Mouse (Mus musculus) kidney, postnatal 14 days (tissue): Measurements from ENCODE around the gene Haus8.
"Not testable (repeated sequence)": the region's sequence is repeated elsewhere in the genome, so short reads cannot be mapped to it uniquely, and the experiment has no call there.

Experiments used
- DNase-seq: peaks from one replicate; pipeline ENCODE4 v3.0.0; 2022; ENCODE audit warnings: mixed read lengths

Gene Haus8

DNA sequence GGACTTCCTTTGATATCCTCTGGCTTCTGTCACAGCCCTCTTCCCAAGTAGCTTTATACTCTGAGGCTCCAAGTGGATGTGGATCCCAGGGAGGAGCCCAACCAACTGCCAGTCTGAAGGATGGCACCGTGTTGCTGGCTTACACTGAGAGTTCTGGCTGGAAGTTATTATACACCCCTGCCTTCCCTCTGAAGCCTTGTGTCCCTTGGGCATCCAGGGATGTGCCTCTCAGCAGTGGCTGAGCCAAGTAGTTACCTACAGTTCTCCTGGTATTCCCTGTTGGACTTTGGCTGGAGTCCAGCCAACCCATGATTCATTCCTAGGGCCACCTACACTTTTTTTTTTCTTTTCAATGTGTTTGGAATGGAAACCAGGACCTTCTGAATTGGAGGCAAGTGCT is 9.0 kb upstream of the Haus8 start:
- not testable (repeated sequence) for DNase-seq

DNA sequence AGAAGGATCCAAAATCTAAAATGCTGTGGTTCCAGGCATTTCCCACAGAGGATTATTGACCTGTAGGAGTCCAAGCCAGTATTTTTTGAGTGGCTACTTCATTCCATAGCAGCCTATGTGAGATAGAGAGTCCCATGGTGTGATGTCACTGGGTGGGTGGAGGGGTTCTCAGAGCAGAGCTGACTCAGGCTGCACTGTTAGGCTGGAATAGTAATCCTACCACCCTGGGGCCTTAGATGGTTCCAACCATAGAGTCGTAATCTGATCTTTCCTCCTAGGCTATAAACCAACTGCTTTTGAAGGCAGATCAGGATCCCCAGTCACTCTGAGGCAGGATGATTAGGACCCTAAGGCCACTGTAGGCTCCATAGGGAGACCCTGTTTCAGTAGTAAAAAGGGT is 6.7 kb upstream of the Haus8 start:
- not testable (repeated sequence) for DNase-seq

DNA sequence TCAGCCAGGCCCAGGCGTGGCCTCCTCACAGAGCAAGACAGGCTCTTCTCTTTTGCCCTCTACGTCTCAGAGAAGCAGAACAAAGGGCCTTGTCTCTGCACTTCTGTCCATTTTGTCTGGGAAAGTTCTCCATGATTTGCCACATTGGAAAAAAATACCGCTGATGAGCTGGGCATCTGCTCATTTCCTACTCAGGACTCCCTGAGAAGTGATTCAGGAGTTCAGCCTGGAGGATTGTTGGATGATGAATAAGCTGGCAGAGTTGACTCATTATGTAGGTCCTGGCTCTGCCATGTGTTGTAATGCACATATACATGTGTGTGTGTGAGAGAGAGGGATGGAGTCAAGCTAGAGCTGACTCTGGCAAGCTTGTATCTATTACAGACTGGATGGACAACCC is 3.4 kb upstream of the Haus8 start:
- no peak for DNase-seq

DNA sequence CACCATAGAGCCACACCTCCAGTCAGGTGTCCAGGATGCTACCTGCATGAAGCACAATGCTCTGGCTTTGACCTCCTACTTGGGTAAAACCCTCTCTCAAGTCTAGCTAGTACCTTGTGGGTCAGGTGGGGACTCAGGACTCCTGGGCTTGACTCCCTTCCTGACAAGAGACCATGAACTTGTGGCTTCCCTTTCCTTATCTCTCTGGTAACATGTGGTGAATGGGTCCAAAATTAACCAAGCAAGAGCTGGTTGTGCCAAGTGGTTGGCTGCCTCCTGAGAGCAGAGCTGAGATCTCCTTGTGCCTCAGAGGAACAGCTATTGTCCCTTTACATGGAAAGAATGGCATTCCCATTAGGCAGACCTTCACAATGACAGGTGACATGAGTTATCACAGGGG is 1.7 kb upstream of the Haus8 start:
- no peak for DNase-seq

DNA sequence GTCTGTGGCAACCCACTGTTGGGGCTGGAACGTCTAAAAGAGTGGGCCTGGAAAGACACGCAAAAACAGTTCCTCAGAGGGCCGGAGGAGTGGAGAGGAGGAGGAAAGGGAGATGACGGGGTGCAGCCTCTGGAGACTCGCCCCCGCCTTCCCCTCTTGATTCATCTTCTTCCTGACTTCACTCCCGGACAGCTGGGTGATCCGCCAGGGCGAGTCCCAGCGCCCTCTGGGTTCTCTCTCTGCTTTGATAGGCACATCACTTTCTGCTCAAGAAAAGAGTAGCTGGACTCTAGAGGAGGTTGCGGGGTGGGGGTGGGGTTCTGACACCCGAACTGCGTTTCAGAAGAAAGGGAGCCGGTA is 397 bp upstream of the Haus8 start:
- peak; percentile 66 for DNase-seq

DNA sequence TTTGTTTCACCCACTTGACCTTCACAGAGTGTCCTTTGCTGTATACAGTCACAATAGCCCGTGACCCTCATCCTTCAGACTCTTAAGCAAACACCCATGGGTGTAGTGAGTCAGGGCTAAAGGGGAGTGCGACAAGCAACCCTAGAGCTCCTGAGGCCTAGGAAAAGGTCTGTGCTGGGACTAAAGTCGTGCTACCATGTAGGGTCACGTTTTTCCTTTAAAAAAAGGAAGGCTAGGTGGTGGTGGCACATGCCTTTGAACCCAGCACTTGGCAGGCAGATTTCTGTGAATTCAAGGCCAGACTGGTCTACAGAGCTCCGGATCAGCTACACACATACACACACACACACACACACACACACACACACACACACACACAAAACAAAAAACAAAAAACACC is 1.1 kb downstream of the Haus8 start:
- no peak for DNase-seq

DNA sequence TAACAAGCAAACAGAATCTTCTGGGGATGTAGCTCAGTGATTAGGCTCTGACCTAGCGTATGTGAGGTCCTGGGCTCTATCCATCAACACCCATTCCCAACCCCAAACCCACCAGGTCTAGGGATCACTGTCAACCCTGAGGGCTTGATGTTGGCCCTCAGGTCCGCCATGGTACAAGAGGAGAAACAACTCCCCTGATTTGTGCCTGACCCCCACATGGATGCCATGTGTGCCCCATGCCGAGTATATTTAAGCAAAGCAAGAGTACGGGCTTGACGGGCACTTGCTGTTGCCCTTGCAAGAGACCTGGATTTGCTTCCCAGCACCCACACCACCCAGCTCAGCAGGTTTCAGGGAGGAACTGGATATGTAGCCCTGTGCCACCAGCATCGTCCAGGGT is 4.4 kb downstream of the Haus8 start:
- not testable (repeated sequence) for DNase-seq

DNA sequence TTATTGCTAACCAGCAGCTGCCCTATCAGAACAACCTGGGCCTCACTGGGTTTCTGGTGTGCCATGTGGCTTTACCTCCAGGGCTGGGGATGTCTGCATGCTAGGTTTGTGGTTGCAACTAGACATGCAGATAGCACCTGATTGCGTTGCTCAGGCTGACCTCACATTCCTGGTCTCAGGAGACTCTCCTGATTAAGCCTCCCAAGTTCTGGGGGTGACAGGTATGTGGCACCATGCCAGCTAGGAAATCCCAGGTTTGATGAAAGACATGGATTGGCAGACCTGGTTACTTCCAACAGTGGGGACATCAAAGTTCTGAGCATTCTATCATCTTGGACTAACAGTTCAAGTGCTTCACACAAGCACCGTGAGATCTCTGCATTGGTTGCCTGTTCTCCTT is 5.0 kb downstream of the Haus8 start:
- no peak for DNase-seq

DNA sequence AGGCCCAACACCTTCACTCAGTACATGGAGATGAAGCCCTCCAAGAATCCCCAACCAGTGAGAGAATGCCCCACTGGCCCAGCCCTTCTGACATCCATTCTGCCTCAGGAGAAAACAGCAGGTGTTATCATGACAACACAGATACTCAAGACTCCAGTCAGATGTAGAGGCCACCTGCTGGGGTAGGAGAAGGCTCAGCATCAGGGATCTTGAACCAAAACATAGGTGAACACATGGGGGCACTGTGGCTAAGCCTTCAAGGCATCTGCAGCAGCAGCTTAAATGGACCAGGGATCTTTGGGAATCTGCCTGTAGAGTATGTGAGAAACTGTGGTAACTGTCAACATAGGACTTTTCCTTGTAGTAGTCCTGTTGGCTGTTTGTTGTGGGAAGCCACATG is 11.5 kb downstream of the Haus8 start:
- peak; percentile 36 for DNase-seq

DNA sequence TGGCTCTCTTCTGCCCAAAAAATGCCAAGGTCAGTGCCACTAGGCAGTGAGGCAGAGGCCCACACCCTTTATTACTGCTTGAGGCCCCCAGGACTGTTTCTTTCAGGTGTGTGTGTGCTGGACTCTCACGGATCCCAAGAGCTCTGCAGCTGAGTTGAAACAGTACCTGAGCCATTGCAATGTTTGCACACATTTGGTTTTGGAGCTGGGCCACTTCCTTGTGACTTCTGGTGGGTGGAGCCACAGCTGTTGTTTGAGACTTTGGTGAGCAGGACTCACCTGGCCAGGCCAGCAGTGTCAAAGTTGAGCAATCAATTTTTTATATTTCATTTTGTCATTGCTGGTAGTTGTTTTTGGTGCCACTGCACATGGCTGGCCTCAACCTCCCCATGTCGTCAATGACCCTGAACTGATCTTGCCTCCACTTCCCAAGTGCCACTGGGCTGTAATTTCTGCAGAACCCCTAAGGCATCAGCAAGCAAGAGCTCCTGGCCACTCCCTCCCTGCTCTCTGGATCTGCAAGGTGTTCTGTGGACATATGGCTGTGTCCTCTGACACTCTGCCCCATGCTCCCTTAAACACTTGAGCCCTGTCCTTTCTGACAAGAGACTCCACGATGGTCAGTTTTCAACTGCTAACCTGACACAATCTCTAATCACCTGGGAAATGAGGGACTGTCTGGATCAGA is 16.0 kb downstream of the Haus8 start:
- DNase-seq, result no peak

DNA sequence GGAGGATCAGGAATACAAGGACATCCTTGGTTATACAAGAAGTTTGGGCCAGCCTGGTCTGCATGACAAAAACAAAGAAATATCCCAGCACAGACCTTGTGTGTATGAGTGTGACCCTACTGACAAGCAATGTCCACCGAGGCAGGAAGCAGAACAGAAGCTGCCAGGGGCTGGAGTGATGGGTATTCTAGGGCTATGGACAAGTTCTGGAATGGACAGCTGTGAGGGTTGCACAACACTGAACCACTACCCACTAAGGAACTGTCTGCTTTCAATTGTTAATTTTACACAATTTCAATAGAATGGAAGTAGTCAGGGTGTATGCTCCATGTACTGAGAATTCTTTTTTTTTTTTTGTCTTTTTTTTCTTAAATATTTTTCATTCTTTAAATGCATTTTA is 24.5 kb downstream of the Haus8 start:
- DNase-seq, result no peak

DNA sequence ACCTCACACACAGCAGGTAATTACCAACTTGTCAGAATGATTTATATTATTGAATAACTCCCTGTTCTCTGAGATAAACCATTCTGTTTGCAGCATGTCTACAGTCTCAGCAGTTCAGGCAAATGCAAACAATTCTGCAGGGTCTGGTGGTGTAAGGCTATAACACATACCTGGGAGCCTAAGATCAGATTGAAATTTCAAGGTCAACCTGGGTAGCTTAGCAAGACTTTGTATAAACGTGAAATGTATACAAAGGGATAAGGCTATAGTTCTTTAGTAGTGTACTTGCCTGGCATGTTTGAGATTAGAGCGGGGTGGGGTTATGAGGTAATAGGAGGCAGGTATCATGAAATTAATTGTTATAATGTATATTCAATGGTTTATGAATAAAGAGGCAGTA is 30.0 kb downstream of the Haus8 start:
- no peak for DNase-seq

DNA sequence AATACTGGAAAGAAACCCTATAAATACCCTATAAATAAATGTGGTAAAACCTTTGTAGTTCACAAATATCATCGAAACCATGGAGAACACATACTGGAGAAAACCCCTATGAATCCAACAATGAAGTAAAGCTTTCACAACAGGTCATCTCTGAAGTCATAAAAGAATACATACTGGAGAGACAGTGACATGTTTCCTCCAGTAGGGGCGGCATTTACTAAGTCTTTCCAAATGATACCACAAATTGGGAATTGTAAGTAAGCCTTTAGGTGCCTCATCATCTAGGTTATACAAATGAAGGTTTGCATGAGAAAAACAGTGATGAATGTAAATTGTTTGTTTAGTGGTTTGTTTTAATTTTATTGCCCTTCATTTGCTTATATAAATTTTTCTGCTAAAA is 48.2 kb downstream of the Haus8 start:
- peak; percentile 19 for DNase-seq

DNA sequence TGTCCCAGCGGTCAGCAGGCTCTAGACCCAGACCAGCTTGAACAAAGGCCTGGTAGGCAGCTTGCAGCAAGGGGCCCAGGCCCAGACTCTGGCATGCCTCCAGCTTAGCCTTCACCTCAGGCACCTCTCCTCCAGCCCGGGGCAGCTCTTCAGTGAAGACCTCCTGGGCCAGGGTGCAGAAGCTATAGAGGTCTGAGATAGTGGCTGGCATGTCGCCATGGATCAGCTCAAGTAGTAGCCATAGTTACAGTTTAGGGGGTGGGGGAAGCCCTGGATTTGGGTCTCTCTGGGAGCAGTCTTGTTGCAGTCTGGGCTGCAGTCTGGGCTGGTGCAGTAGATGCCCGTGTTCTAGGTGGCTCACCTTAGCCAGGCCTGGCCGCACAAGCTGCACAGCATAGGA is 58.5 kb downstream of the Haus8 start:
- DNase-seq, result not testable (repeated sequence)

DNA sequence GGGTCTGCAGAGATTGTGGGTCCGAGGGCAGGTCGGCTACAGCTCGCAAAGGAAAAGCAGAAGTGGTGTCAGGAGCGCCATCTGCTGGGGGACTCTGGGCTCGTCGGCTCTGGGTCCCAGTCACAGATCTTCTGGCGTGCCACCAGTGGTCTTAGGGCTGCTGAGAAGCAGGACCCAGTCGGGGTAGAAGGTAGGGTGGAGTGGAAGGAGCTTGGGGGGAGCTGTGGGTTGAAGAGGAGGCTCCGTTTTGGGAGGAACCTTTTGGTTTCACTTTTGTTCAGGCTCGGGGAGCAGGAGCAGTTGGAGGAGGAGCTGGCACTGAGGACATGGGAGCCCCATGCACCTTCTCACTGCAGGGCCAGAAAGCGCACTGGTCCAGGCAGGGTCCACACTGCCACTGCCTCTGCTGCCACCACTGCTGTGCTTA is 67.2 kb downstream of the Haus8 start:
- peak; percentile 6 for DNase-seq
